Mouse (Mus musculus) left cerebral cortex, postnatal 4 days (tissue): Measurements from ENCODE around the gene Olfr1434. TPM values are rescaled to one million over a fixed set of nuclear protein-coding genes. Genes with fewer than 3 reads are reported as not detected.
"Not testable (repeated sequence)": the region's sequence is repeated elsewhere in the genome, so short reads cannot be mapped to it uniquely, and the experiment has no call there.

Experiments used
- DNase-seq: peaks from one replicate; pipeline ENCODE4 v3.0.0-alpha.2; 2022
- intact Hi-C: fragments of 180-260 bp; cut with DNase I; formaldehyde crosslinking; loops from one replicate; pipeline ENCODE4 v1.15.1; 2025
- total RNA-seq, 2 experiments: library from RNA; stranded (reverse); gene quantifications; 2 replicates each; pipeline ENCODE4 v1.2.3; 2021

Gene Olfr1434
- not detected for total RNA-seq

DNA sequence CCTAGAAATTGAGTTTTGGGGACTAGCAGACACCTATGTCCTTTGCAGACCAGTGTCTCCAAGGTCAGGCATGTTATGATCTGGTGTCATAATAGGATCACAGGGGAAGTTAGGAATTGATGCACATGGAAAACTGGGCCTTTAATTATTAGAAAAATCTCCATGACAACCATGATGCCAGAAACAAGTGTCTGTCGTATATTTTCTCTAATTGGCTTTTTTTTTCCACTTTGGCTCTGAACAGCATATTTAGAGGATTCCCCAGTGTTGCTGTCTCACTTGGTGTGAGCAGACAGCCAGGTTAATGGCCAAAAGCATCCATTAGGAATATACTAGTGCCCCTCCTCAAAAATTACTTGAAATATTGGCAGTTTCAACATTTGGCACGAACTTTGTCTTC is at the start of gene Olfr1434:
Gene Olfr1434 (plus strand): TSS at position 301 of the 400 bp plus-strand sequence.
- intact Hi-C loops, result no loop called here

DNA sequence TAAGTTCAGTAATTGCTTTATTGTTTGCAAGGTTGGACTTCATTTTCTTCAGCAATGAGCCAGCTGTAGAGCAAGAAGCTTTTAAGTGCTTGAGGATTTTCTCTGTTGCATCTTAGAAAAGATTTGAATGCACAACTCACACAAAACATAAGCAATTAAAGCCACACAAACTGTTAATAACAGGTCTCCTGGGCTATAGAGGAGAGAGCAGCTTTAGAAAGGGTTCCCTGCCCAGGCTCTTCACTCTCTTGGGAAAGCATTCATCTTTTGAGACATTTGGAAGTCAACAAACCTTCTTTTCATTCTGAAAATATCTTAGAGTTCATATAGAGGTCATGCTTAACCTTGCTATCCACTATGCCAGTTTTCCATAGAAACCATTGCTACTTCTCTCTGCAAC is 47.2 kb upstream of the Olfr1434 start, which contains the start of gene Olfr1432:
Gene Olfr1432 (minus strand): TSS at position 101 of the 400 bp plus-strand sequence.
- intact Hi-C loops, DNase-seq: not testable (repeated sequence)

More for the DNA sequence above, at the start of gene Olfr1434:
- no peak for DNase-seq

DNA sequence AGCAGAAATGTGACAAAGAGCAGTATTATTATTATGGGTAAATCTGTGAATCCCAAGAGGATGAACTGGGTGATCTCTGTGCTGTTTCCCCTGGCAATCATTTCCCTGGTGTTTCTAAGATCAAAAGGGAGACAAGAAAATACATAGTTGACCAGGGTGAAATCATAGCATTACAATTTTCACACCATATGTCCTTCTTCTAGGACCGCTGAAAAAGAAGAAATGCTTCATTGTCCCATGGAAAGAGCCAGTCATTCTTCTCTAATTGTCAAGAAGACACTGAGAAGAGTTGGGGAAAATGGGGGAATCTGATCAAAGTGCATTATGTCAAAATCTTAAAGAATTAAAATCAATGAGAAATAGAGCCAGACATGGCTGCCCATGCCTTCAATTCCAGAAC is 38.1 kb upstream of the Olfr1434 start, which contains the start of gene Olfr262:
Gene Olfr262 (minus strand): TSS at position 101 of the 400 bp plus-strand sequence.
- DNase-seq, result no peak
- intact Hi-C loops, result no loop called here

DNA sequence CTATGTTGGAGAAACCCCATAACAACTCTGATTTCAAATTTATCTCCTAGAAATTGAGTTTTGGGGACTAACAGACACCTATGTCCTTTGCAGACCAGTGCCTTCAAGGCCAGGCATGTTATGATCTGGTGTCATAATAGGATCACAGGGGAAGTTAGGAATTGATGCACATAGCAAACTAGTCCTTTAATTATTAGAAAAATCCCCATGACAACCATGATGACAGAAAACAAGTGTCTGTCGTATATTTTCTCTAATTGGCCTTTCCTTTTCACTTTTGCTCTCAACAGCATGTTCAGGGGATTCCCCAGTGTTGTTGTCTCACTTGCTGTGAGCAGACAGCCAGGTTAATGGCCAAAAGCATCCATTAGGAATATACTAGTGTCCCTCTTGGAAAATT is 18.9 kb upstream of the Olfr1434 start, which contains the start of gene Olfr235:
Gene Olfr235 (plus strand): TSS at position 301 of the 400 bp plus-strand sequence.
- intact Hi-C loops, result no loop called here
- no peak for DNase-seq

DNA sequence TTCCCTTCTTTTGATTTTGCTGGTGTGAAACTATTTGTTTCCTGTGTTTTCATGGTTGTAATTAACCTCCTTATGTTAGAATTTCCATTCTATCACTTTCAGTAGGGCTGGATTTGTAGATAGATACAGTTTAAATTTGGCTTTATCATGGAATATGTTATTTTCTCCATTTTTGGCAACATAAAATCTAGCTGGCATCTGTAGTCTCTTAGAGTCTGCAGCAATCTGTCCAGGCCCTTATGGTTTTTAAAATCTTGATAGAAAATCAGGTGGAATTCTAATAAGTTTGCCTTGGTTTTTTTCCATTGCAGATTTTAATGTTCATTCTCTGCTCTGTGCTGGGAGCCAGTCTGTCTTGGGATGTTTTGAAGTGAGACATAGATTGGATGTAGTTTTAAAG is 13.3 kb downstream of the Olfr1434 start:
- no peak for DNase-seq
- intact Hi-C loops, result no loop called here

DNA sequence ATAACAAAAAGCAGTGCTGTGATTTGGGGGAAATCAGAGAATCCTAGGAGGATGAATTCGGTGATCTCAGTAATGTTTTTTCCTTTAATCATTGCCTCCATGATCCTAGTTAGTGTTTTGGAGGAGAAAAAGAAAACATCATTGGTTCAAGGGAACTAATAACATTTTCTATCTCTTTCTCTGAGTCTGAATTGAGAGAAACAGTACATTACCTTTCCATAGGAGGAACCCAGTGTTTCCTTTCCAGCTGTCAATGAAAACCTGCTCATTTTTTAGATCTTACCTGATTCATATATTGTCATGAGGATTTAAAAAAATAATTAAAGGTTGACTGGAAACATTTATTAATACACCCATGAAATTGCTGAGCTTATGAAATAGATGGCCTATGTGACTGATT is 19.4 kb downstream of the Olfr1434 start, which contains the start of gene Olfr1436:
Gene Olfr1436 (minus strand): TSS at position 101 of the 400 bp plus-strand sequence.
- DNase-seq, intact Hi-C loops: not testable (repeated sequence)

DNA sequence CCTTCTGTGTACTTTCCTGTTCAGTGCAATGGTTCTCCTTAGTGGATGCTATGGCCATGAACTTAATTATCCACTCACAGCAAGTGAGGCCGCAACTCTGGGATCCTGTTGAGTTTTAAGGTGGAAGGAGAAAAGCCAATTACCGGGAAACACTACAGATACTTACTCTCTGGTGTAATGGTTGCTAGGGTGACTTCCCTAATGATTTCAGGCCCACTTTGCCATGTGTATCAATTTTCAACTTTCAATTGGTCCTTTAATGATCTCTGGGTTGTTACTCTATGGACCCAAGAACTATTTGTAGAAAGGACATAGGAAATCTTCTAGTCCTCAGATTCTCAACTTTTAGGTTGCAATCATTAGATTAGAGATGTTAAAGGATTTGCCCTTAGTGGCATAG is 45.3 kb downstream of the Olfr1434 start, which contains the start of gene Olfr1437:
Gene Olfr1437 (minus strand): TSS at position 101 of the 400 bp plus-strand sequence.
- intact Hi-C loops, result no loop called here

More for the DNA sequence above, 45.3 kb downstream of the Olfr1434 start, which contains the start of gene Olfr1437:
- no peak for DNase-seq

Other genes starting within 250 kb of the Olfr1434 start
- gene Olfr1423, start 238.5 kb upstream of the Olfr1434 start, total RNA-seq, result not detected
- gene Olfr1424, start 217.2 kb upstream of the Olfr1434 start, total RNA-seq, result not detected
- not detected for gene Olfr1425, start 202.1 kb upstream of the Olfr1434 start, total RNA-seq
- not detected for gene Olfr1426, start 187.8 kb upstream of the Olfr1434 start, total RNA-seq
- gene Olfr1427, start 176.5 kb upstream of the Olfr1434 start, total RNA-seq, result not detected
- gene Olfr1428, start 164.0 kb upstream of the Olfr1434 start, total RNA-seq, result not detected
- not detected for gene Olfr76, start 156.7 kb upstream of the Olfr1434 start, total RNA-seq
- not detected for gene Olfr1555-ps1, start 109.7 kb upstream of the Olfr1434 start, total RNA-seq
- not detected for gene Olfr1431, start 79.2 kb upstream of the Olfr1434 start, total RNA-seq
- not detected for gene Olfr1432, start 47.3 kb upstream of the Olfr1434 start, total RNA-seq
- gene Olfr262, start 38.2 kb upstream of the Olfr1434 start, total RNA-seq, result not detected
- under 1 TPM in 1 of 2 experiments, not detected in 1; 0.18 TPM for gene Olfr235, start 18.8 kb upstream of the Olfr1434 start, total RNA-seq
- gene Olfr1436, start 19.3 kb downstream of the Olfr1434 start, total RNA-seq, result not detected
- gene Olfr1437, start 45.2 kb downstream of the Olfr1434 start, total RNA-seq, result not detected
- not detected for gene Olfr1438-ps1, start 56.1 kb downstream of the Olfr1434 start, total RNA-seq
- not detected for gene Olfr1440, start 107.4 kb downstream of the Olfr1434 start, total RNA-seq
- not detected for gene Olfr1441, start 137.6 kb downstream of the Olfr1434 start, total RNA-seq
- gene Pfpl, start 148.1 kb downstream of the Olfr1434 start, total RNA-seq, result not detected
- gene Mpeg1, start 180.9 kb downstream of the Olfr1434 start, total RNA-seq, result 1 to 10 TPM; 3.7 to 5.0 TPM
- gene Dtx4, start 221.6 kb downstream of the Olfr1434 start, total RNA-seq, result 100 to 1,000 TPM; 124 to 146 TPM